Mouse (Mus musculus) activated CD4-positive, CD25-positive, alpha-beta regulatory T cell, adult 9 weeks (primary cell): ENCODE data around the gene Mxra7. TPM values are rescaled to one million over a fixed set of nuclear protein-coding genes. Genes with fewer than 3 reads are reported as not detected.

Experiments
- polyA plus RNA-seq: library from polyadenylated mRNA; unstranded; fragments of 100-300 nt; shearing (Covaris generic); gene quantifications from one replicate; pipeline ENCODE4 v1.2.1, GENCODE M21; 2017

Mxra7 gene
- polyA plus RNA-seq, result not detected

GRCm38 (mm10) chr11:116827534-116828165, at the start of gene Mxra7:
Mxra7 (minus strand) TSS chr11:116828046.

GRCm38 (mm10) chr11:116852891-116853511, 25.2 kb upstream of the Mxra7 start, which contains the start of gene Srsf2:
Srsf2 (minus strand) TSS chr11:116853094.

GRCm38 (mm10) chr11:116852291-116852890, 24.5 kb upstream of the Mxra7 start, which contains the start of gene Mfsd11:
Mfsd11 (plus strand) TSS chr11:116852440.

GRCm38 (mm10) chr11:116843261-116844233, 15.7 kb upstream of the Mxra7 start, which contains the start of the genes Mettl23 and Jmjd6:
Mettl23 (plus strand) TSS chr11:116843278.
Jmjd6 (minus strand) TSS chr11:116843449.

GRCm38 (mm10) chr11:116775407-116775806, 52.4 kb downstream of the Mxra7 start, which contains the start of gene St6galnac1:
St6galnac1 (minus strand) TSS chr11:116775507.

Other genes starting within 250 kb of the Mxra7 start
- gene Ube2o, start 246.6 kb downstream of the Mxra7 start, polyA plus RNA-seq, result 1.9 TPM
- not detected for gene Aanat, start 241.6 kb downstream of the Mxra7 start, polyA plus RNA-seq
- 14.5 TPM for gene Rhbdf2, start 201.0 kb downstream of the Mxra7 start, polyA plus RNA-seq
- gene Prcd, start 174.5 kb downstream of the Mxra7 start, polyA plus RNA-seq, result not detected
- not detected for gene Cygb, start 173.7 kb downstream of the Mxra7 start, polyA plus RNA-seq
- not detected for gene St6galnac1, start 52.5 kb downstream of the Mxra7 start, polyA plus RNA-seq
- 232 TPM for gene Mettl23, start 15.2 kb upstream of the Mxra7 start, polyA plus RNA-seq
- 79.5 TPM for gene Jmjd6, start 15.4 kb upstream of the Mxra7 start, polyA plus RNA-seq
- 35.2 TPM for gene Mfsd11, start 24.4 kb upstream of the Mxra7 start, polyA plus RNA-seq
- gene Srsf2, start 25.0 kb upstream of the Mxra7 start, polyA plus RNA-seq, result 54.1 TPM
- not detected for gene Mgat5b, start 90.8 kb upstream of the Mxra7 start, polyA plus RNA-seq